26 mouse cellular contexts compared by ENCODE assay signal in the genomic region with DNA sequence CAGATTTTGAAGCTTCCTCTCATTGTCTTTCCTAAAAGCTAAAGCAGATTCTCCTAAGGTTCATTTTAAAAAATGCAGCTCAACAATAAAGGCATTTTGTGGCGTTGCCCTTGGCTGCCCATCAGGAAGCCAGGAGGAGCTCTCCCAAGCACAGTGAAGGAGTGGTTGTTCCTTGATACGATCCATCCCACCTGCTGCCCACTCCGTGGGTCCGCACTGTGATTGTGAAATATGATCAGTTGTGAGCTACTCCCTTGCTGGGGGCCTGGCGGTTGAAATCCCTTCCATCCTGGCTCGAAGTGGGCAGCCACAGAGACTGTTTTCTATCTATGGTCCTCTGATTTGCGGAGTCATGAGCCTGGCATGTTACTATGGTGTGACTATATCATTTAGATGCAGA.
DNase-seq lines count a peak whose midpoint lies in the region; ATAC-seq and TF ChIP-seq lines count a peak whose summit lies in the region.
"Had no signal": no experiment of that assay in that cellular context is flagged by ENCODE, and none has a peak within 500 bp of the region (broad histone marks: within the 10 kb centered on the region; RNA-seq: fewer than 3 reads in every experiment).

No protein-coding gene starts in this region.

- H3K9me3 ChIP-seq in intestine, embryonic 14.5 days (ENCODE audit: control insufficient read depth, low read length): no peaks in the 10 kb centered on the region
- H3K9me3 ChIP-seq in intestine, embryonic 15.5 days: no peaks in the 10 kb centered on the region
- no peaks in the 10 kb centered on the region for H3K9me3 ChIP-seq in kidney, embryonic 16.5 days (ENCODE audit: low read length)
- H3K9me3 ChIP-seq: embryonic facial prominence, embryonic 12.5 days; embryonic facial prominence, embryonic 15.5 days; forebrain, embryonic 12.5 days; forebrain, embryonic 15.5 days; heart, embryonic 10.5 days; heart, embryonic 13.5 days; hindbrain, embryonic 12.5 days; hindbrain, embryonic 15.5 days had no signal

- H3K4me2 ChIP-seq in intestine, embryonic 14.5 days (ENCODE audit: low read length): no peak overlapping the region
- H3K4me2 ChIP-seq in intestine, embryonic 15.5 days (replicated peaks): no peak overlapping the region
- H3K4me2 ChIP-seq in kidney, embryonic 16.5 days (replicated peaks; ENCODE audit: low read depth, low read length): no peak overlapping the region
- H3K4me2 ChIP-seq: embryonic facial prominence, embryonic 12.5 days; embryonic facial prominence, embryonic 15.5 days; forebrain, embryonic 12.5 days; forebrain, embryonic 15.5 days; heart, embryonic 13.5 days; hindbrain, embryonic 12.5 days; hindbrain, embryonic 15.5 days had no signal

- H3K27me3 ChIP-seq in intestine, embryonic 14.5 days (replicated peaks; ENCODE audit: control insufficient read depth, insufficient read depth, low read length): no peaks in the 10 kb centered on the region
- H3K27me3 ChIP-seq in intestine, embryonic 15.5 days (replicated peaks): no peaks in the 10 kb centered on the region
- H3K27me3 ChIP-seq in kidney, embryonic 16.5 days (ENCODE audit: insufficient read depth, low read length): no peaks in the 10 kb centered on the region
- no peaks in the 10 kb centered on the region for H3K27me3 ChIP-seq in kidney, adult 2 months (replicated peaks; ENCODE audit: control insufficient read depth, insufficient read depth, low read length)
- no peaks in the 10 kb centered on the region for H3K27me3 ChIP-seq in Patski
- H3K27me3 ChIP-seq: CH12.LX; embryonic facial prominence, embryonic 12.5 days; embryonic facial prominence, embryonic 15.5 days; forebrain, embryonic 12.5 days; forebrain, embryonic 15.5 days; heart, embryonic 13.5 days; hindbrain, embryonic 12.5 days; hindbrain, embryonic 15.5 days had no signal

- ATAC-seq in intestine, embryonic 14.5 days (replicated peaks; ENCODE audit: low FRiP score, low TSS enrichment, low read depth): no peak
- ATAC-seq in intestine, embryonic 15.5 days: no peak
- ATAC-seq in kidney, embryonic 16.5 days (ENCODE audit: low FRiP score, low TSS enrichment): peak; percentile 81; the same call in 1 of the 2 replicates
- peak; percentile 88 for ATAC-seq in Patski
- ATAC-seq: forebrain, embryonic 15.5 days had no signal

- POLR2A ChIA-PET in Patski (lab: Charles Lee): interaction anchor here (0.9 kb wide), 1 partner anchor 10 kb away, joined by 7 read pairs; no protein-coding TSS in a partner anchor

- H3K9ac ChIP-seq in intestine, embryonic 14.5 days (ENCODE audit: low read length): no peak overlapping the region
- no peak overlapping the region for H3K9ac ChIP-seq in intestine, embryonic 15.5 days
- H3K9ac ChIP-seq in kidney, embryonic 16.5 days (replicated peaks; ENCODE audit: low read length): no peak overlapping the region
- H3K9ac ChIP-seq: embryonic facial prominence, embryonic 12.5 days; embryonic facial prominence, embryonic 15.5 days; forebrain, embryonic 12.5 days; forebrain, embryonic 15.5 days; heart, embryonic 13.5 days; hindbrain, embryonic 12.5 days; hindbrain, embryonic 15.5 days had no signal

- H3K4me1 ChIP-seq in intestine, embryonic 14.5 days (replicated peaks; ENCODE audit: control insufficient read depth, insufficient read depth, low read length): no peaks in the 10 kb centered on the region
- H3K4me1 ChIP-seq in intestine, embryonic 15.5 days (replicated peaks): no peaks in the 10 kb centered on the region
- peaks cover 15% of the 10 kb centered on the region; the same call in 1 of the 2 replicates for H3K4me1 ChIP-seq in kidney, embryonic 16.5 days (ENCODE audit: insufficient read depth, low read length)
- H3K4me1 ChIP-seq in kidney, adult 2 months (ENCODE audit: control insufficient read depth, insufficient read depth, low read length): no peaks in the 10 kb centered on the region
- H3K4me1 ChIP-seq: embryonic facial prominence, embryonic 12.5 days; embryonic facial prominence, embryonic 15.5 days; forebrain, embryonic 12.5 days; forebrain, embryonic 15.5 days; hindbrain, embryonic 15.5 days had no signal

- H3K36me3 ChIP-seq in intestine, embryonic 14.5 days (ENCODE audit: control insufficient read depth, insufficient read depth, low read length): no peaks in the 10 kb centered on the region
- no peaks in the 10 kb centered on the region for H3K36me3 ChIP-seq in intestine, embryonic 15.5 days
- H3K36me3 ChIP-seq in kidney, embryonic 16.5 days (ENCODE audit: insufficient read depth, low read length): no peaks in the 10 kb centered on the region
- no peaks in the 10 kb centered on the region for H3K36me3 ChIP-seq in kidney, adult 2 months (ENCODE audit: control insufficient read depth, insufficient read depth, low read length)
- H3K36me3 ChIP-seq: embryonic facial prominence, embryonic 12.5 days; embryonic facial prominence, embryonic 15.5 days; forebrain, embryonic 12.5 days; forebrain, embryonic 15.5 days; G1E; heart, embryonic 10.5 days; hindbrain, embryonic 12.5 days; hindbrain, embryonic 15.5 days had no signal

- no peak overlapping the region for H3K4me3 ChIP-seq in intestine, embryonic 14.5 days (ENCODE audit: low read depth, low read length)
- no peak overlapping the region for H3K4me3 ChIP-seq in intestine, embryonic 15.5 days (replicated peaks)
- no peak overlapping the region for H3K4me3 ChIP-seq in kidney, embryonic 16.5 days (ENCODE audit: low read length)
- H3K4me3 ChIP-seq in kidney, adult 2 months (ENCODE audit: insufficient read depth, low read depth, low read length): no peak overlapping the region
- H3K4me3 ChIP-seq: embryonic facial prominence, embryonic 12.5 days; embryonic facial prominence, embryonic 15.5 days; erythroblast, embryonic 14.5 days; forebrain, embryonic 12.5 days; forebrain, embryonic 15.5 days; heart, adult 2 months; heart, embryonic 10.5 days; heart, embryonic 13.5 days; hindbrain, embryonic 12.5 days; hindbrain, embryonic 15.5 days had no signal

- WGBS in intestine, embryonic 14.5 days: 60% methylated on average over 7 of the region's 7 CpGs
- 66% methylated on average over 7 of the region's 7 CpGs for WGBS in intestine, embryonic 15.5 days
- WGBS in kidney, embryonic 16.5 days: 36% methylated on average over 7 of the region's 7 CpGs
- WGBS in kidney, adult 2 months: 65% methylated on average over 7 of the region's 7 CpGs

- TF ChIP-seq POLR2A in kidney, adult 2 months (IDR thresholded peaks at IDR 0.05; ENCODE audit: low read depth, low read length): no peak

- H3K27ac ChIP-seq in intestine, embryonic 14.5 days (ENCODE audit: low read depth): no peak overlapping the region
- H3K27ac ChIP-seq in intestine, embryonic 15.5 days: no peak overlapping the region
- H3K27ac ChIP-seq in kidney, embryonic 16.5 days (ENCODE audit: low read length): no peak overlapping the region
- H3K27ac ChIP-seq in kidney, adult 2 months (ENCODE audit: insufficient read depth, low read depth, low read length): no peak overlapping the region
- H3K27ac ChIP-seq: embryonic facial prominence, embryonic 12.5 days; embryonic facial prominence, embryonic 15.5 days; forebrain, embryonic 12.5 days; forebrain, embryonic 15.5 days; heart, adult 2 months; heart, embryonic 10.5 days; heart, embryonic 13.5 days; hindbrain, embryonic 12.5 days; hindbrain, embryonic 15.5 days had no signal

- no peak for TF ChIP-seq CTCF in kidney, adult 2 months (conservative IDR thresholded peaks at IDR 0.05; ENCODE audit: insufficient read depth, insufficient read length, low read depth, low read length)
- no peak for TF ChIP-seq CTCF in Patski (IDR thresholded peaks at IDR 0.05)

- CTCF ChIA-PET in Patski (lab: Charles Lee): no interaction called here

- peak; percentile 46 for DNase-seq in intestine, embryonic 14.5 days (ENCODE audit: low spot score)
- DNase-seq in kidney, adult 2 months: no peak
- DNase-seq in Patski (ENCODE audit: low read depth, low spot score): no peak
- DNase-seq in ovary, adult 18-20 months (ENCODE audit: low spot score): no peak
- DNase-seq: adrenal gland, adult 2 months; adrenal gland, postnatal 14 days; B cell, adult 2 months; cerebellum, adult 11 months; cerebellum, adult 2 months; cerebellum, adult 9-11 months; cerebellum, postnatal 25 days; gastrocnemius, postnatal 25 days; heart, adult 2 months had no signal

- in situ Hi-C loops in Patski (cut with MboI; ENCODE audit: low pct_unique_long_range_greater_than_20kb): no loop called here

Comparison
In these comparisons a context has a peak if more than half of its experiments do, and no peak if none do; other contexts are left out.
1. ATAC-seq: peak in kidney, embryonic 16.5 days (single experiment) and Patski (single experiment); none in intestine, embryonic 14.5 days (single experiment) and intestine, embryonic 15.5 days (single experiment).